Mouse (Mus musculus) A20 (cell line): ENCODE measurements around the gene Olfr491.

Experiments used
- DNase-seq: peaks from one replicate; pipeline ENCODE4 v3.0.0-alpha.2; 2011; ENCODE audit warnings: low read depth, low spot score

The Olfr491 gene

GRCm38 (mm10) chr7:108313151-108313550 is at the start of gene Olfr491:
Gene Olfr491, plus strand, starts transcription at chr7:108313451.
- DNase-seq, result no peak

GRCm38 (mm10) chr7:108288834-108289233 is 24.4 kb upstream of the Olfr491 start, which contains the start of gene Olfr490:
Gene Olfr490, minus strand, starts transcription at chr7:108288934.
- no peak for DNase-seq

- no peak for DNase-seq
Measured at GRCm38 (mm10) chr7:108323574-108323973, 10.3 kb downstream of the Olfr491 start, which contains the start of gene Olfr492. Gene Olfr492, minus strand, starts transcription at chr7:108323674.

- no peak for DNase-seq
Measured at GRCm38 (mm10) chr7:108346879-108347278, 33.6 kb downstream of the Olfr491 start, which contains the start of gene Olfr493. Gene Olfr493, minus strand, starts transcription at chr7:108346979.

- DNase-seq, result no peak
Measured at GRCm38 (mm10) chr7:108365035-108365434, 51.8 kb downstream of the Olfr491 start, which contains the start of gene Olfr494. Gene Olfr494, plus strand, starts transcription at chr7:108365335.
